Mouse (Mus musculus): Measurements from ENCODE around the gene Sapcd2.

Sapcd2 gene

GRCm38 (mm10) chr2:25371764-25372643 is at the start of gene Sapcd2:
Sapcd2 (plus strand) TSS chr2:25372321.
- peak; percentile 81 for DNase-seq

- no peak for DNase-seq
Observed at GRCm38 (mm10) chr2:25326036-25326435, 46.1 kb upstream of the Sapcd2 start.

DNA sequence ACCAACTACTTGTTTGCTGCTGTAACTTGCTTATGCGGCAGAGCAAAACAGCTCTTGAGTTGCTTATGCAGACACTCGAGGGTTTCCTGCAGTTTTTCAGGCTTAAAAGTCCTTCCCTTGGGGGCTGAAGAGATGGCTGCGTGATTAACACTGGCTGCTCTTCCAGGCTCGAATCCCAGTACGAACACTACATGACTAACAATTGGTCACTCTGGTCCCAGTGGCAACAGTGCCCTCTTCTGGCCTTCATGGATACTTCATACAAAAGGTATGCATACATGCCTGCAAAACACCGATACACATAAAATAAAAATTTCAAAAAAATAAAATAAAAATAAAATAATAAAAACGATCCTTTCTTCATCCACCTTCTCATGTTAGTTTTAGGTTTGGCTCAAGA is 43.7 kb upstream of the Sapcd2 start:
- no peak for DNase-seq

DNA sequence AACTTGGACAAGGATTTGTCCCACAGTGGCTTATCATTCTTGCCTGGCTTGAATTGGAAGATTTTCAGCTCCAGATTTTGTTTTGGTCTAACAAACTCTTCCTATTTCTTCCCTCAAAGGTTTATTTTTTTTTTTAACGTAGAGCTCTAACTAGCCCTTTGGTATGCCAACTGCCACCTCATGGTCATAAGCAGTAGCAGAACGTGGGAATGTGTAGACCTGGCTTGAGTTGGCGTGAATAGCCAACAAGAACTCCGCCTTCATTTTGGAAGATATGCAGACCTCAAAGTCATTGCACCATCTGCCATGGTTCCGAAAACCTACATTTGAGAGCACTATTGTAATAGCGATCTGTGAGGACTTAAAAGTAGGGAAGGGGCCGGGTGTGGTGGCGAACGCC is 40.7 kb upstream of the Sapcd2 start:
- DNase-seq, result no peak

GRCm38 (mm10) chr2:25332286-25333160 is 39.6 kb upstream of the Sapcd2 start, which contains the start of gene Man1b1:
Man1b1 (plus strand) TSS chr2:25332338.
- peak; percentile 99 for DNase-seq

GRCm38 (mm10) chr2:25333569-25333968 is 38.6 kb upstream of the Sapcd2 start:
- no peak for DNase-seq

- no peak for DNase-seq
Observed at GRCm38 (mm10) chr2:25338303-25338702, 33.8 kb upstream of the Sapcd2 start.

GRCm38 (mm10) chr2:25348162-25348561 is 24.0 kb upstream of the Sapcd2 start:
- DNase-seq, result no peak

GRCm38 (mm10) chr2:25349499-25349898 is 22.6 kb upstream of the Sapcd2 start:
- no peak for DNase-seq

- DNase-seq, result no peak
Observed at GRCm38 (mm10) chr2:25350701-25351100, 21.4 kb upstream of the Sapcd2 start.

DNA sequence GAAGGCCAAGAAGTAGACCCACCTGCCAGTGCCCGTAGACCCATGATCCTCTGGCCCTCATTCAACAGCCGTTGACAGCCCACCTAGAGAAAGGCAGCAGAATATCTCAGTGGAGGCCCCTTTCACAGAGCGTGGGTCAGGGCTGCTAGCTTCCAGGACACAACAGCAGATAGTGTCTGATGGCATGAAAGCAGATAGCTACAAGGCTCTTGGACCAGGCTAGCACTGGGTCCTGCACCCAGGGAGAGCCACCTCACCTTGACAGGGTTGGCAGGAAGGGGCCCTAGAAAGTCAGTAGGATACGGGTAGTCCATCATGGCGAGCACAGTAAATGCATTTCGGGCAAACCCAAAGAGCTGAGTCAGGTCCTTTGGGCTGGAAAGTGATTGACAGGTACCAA is 17.9 kb upstream of the Sapcd2 start:
- no peak for DNase-seq

DNA sequence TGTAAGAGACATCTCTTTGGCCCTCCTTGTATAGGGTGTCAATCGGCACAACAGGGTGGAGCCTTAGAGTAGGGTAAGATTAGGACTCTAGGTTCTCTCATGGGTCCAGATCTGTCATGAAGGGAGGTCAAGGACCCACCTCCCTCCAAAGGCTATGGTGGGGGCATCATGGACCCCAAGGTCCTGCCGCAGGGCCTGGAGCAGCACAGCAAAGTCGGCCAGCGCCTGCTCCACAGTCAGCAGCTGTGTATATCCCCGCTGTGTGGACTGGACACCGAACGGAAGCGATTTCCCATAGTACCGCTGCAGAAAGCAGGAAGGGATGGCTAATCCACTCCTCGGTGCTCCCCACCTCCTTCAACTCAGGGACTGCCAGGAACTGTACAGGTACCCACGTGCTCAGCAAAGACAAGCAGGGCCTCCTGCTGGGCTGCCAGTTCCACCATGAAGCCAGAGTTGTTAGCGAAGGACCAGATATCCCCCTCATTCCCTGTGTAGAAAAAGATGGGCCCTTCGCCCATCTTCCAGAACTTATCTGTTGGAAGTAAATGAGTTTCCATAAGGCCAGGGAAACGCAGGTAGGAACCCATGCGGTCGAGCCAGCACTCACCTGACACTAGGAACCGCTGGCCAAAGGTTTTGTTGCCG is 16.6 kb upstream of the Sapcd2 start:
- DNase-seq, result no peak

- peak; percentile 78 for DNase-seq
Observed at GRCm38 (mm10) chr2:25356208-25357079, 15.7 kb upstream of the Sapcd2 start, which contains the start of gene Dpp7. Dpp7 (minus strand) TSS chr2:25356359.

DNA sequence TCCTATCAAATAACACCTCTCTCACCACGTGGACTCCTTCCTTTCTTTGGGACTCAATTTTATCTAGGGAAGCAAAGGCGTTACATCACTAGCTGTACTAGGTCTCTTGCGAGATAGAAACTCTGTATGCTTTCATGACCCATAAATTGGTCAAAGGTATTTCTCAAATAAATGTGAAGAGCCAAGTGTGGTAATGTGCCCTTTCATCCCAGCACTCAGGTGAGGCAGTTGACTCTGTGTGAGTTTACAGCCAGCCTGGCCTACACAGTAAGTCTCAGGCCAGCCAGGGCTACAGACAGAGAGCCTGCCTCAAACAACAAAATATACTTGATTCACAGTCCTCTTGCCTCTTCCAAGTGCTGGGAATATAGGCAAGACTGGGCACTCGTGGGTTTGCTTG is 12.3 kb upstream of the Sapcd2 start:
- DNase-seq, result no peak

GRCm38 (mm10) chr2:25363478-25364178 is 8.5 kb upstream of the Sapcd2 start:
- DNase-seq, result no peak

GRCm38 (mm10) chr2:25364313-25364712 is 7.8 kb upstream of the Sapcd2 start:
- no peak for DNase-seq

DNA sequence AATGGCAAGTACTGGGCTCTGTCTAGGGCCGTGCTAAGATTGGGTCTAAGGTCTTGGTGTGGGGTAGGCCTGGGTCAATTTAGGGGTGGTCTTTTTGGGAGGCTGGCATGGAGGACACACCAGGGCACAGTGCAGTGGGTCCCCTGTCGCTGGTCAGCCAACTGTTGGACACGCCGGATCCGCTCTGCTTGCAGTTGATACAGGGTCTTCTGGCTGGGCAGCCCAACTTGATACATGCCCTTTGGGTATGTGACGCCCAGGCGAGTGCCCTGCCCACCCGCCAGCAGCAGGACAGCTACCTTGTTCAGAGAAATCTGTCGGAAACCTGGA is 7.4 kb upstream of the Sapcd2 start:
- DNase-seq, result no peak

GRCm38 (mm10) chr2:25365091-25365761 is 6.9 kb upstream of the Sapcd2 start, which contains the start of gene Uap1l1:
Uap1l1 (minus strand) TSS chr2:25365682.
- peak; percentile 55 for DNase-seq

- no peak for DNase-seq
Observed at GRCm38 (mm10) chr2:25369996-25370395, 2.1 kb upstream of the Sapcd2 start.

DNA sequence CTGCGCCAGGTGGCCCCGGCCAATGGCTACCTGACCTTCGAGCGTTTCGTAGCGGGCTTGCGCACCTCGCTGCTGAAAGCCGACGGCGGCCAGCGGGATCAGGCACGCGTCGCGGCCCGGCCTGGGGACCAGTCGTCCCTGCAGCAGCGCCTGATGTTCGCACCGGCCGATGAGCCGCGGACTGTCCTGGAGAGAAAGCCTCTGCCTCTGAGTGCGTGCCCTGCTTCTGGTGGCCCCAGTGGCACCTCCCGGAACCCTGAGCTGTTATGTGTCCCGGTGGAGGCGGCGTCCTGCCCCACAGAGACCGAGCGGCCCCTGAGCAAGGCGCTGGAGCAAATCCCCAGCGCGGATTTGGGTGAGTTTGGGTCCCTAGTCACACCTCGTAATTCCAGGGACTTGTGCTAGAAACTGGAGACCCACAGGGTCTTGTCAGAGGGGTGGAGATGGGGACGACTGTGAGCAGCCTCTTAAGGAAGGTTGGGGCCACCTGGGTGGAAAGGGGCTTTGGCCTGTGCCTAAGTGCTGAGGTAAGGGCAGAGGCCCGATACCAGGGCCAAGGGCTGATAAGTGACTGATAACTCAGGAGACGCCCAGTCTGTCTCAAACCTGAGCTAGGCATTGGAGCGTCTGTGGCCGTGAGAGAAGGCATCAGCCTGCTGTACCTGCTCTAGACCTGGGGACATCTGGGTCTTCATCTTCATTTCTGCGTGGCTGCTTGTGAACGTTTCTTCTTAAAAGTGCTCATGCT is 697 bp downstream of the Sapcd2 start:
- DNase-seq, result no peak

Data from cerebellum, adult 11 months (tissue).